In genomic region chr15:93519836-93520826, GRCm38 (mm10) we compare ENCODE assay signal across 8 mouse cellular contexts.
DNase-seq lines count a peak whose midpoint lies in the region; ATAC-seq and TF ChIP-seq lines count a peak whose summit lies in the region.

No protein-coding gene starts in this region.

- H3K4me3 ChIP-seq in layer of hippocampus, adult 2 months, result peak overlapping the region; percentile 62
- peak overlapping the region; percentile 75 for H3K4me3 ChIP-seq in forebrain, embryonic 16.5 days (replicated peaks; ENCODE audit: low read length)
- H3K4me3 ChIP-seq in kidney, embryonic 16.5 days (ENCODE audit: low read length), result peak overlapping the region; percentile 82
- H3K4me3 ChIP-seq in midbrain, embryonic 13.5 days (replicated peaks), result peak overlapping the region; percentile 74

- no peak overlapping the region; the same call in 1 of the 2 replicates for H3K9ac ChIP-seq in forebrain, embryonic 16.5 days (replicated peaks; ENCODE audit: low read depth, low read length)
- peak overlapping the region; percentile 86 for H3K9ac ChIP-seq in kidney, embryonic 16.5 days (replicated peaks; ENCODE audit: low read length)
- H3K9ac ChIP-seq in midbrain, embryonic 13.5 days (replicated peaks), result peak overlapping the region; percentile 74; the same call in 1 of the 2 replicates

- no peak for TF ChIP-seq CTCF in layer of hippocampus, adult 2 months (conservative IDR thresholded peaks at IDR 0.05)

- no peaks in the 10 kb centered on the region; the same call in none of the 2 replicates for H3K27me3 ChIP-seq in forebrain, embryonic 16.5 days (replicated peaks; ENCODE audit: control insufficient read depth, insufficient read depth, low read length)
- H3K27me3 ChIP-seq in kidney, embryonic 16.5 days (ENCODE audit: insufficient read depth, low read length), result peaks cover 4% of the 10 kb centered on the region; the same call in 1 of the 2 replicates
- peaks cover 65% of the 10 kb centered on the region for H3K27me3 ChIP-seq in midbrain, embryonic 13.5 days

- H3K4me2 ChIP-seq in forebrain, embryonic 16.5 days (ENCODE audit: low read length), result peak overlapping the region; percentile 97
- H3K4me2 ChIP-seq in kidney, embryonic 16.5 days (replicated peaks; ENCODE audit: low read depth, low read length), result peak overlapping the region; percentile 90
- peak overlapping the region; percentile 97 for H3K4me2 ChIP-seq in midbrain, embryonic 13.5 days (replicated peaks)

- H3K27ac ChIP-seq in layer of hippocampus, adult 2 months, result peak overlapping the region; percentile 91
- no peak overlapping the region for H3K27ac ChIP-seq in forebrain, embryonic 16.5 days (ENCODE audit: low read length)
- peak overlapping the region; percentile 89 for H3K27ac ChIP-seq in kidney, embryonic 16.5 days (ENCODE audit: low read length)
- peak overlapping the region; percentile 40; the same call in 1 of the 2 replicates for H3K27ac ChIP-seq in midbrain, embryonic 13.5 days

- peak; percentile 19; the same call in 1 of the 2 replicates for ATAC-seq in forebrain, embryonic 16.5 days
- no peak for ATAC-seq in kidney, embryonic 16.5 days (ENCODE audit: low FRiP score, low TSS enrichment)
- no peak for ATAC-seq in midbrain, embryonic 13.5 days

- WGBS in forebrain, embryonic 16.5 days, result 11% methylated on average over 17 of the region's 17 CpGs
- 14% methylated on average over 17 of the region's 17 CpGs for WGBS in kidney, embryonic 16.5 days
- 7% methylated on average over 17 of the region's 17 CpGs for WGBS in midbrain, embryonic 13.5 days

- no peak for DNase-seq in layer of hippocampus, adult 2 months (ENCODE audit: low spot score in 2 of 2)
- no peak for DNase-seq in layer of hippocampus, adult 11-12 months (ENCODE audit: low spot score)
- no peak for DNase-seq in gastrocnemius, adult 18-20 months (ENCODE audit: low spot score)
- DNase-seq in cerebellum, adult 11-12 months, result no peak
- no peak for DNase-seq in cerebellum, adult 8-10 months

- no peaks in the 10 kb centered on the region for H3K9me3 ChIP-seq in forebrain, embryonic 16.5 days (ENCODE audit: control insufficient read depth, low read length)
- H3K9me3 ChIP-seq in kidney, embryonic 16.5 days (ENCODE audit: low read length), result no peaks in the 10 kb centered on the region
- no peaks in the 10 kb centered on the region for H3K9me3 ChIP-seq in midbrain, embryonic 13.5 days

- peaks cover 19% of the 10 kb centered on the region for H3K4me1 ChIP-seq in forebrain, embryonic 16.5 days (replicated peaks; ENCODE audit: control insufficient read depth, insufficient read depth, low read length)
- peaks cover 34% of the 10 kb centered on the region for H3K4me1 ChIP-seq in kidney, embryonic 16.5 days (ENCODE audit: insufficient read depth, low read length)
- peaks cover 24% of the 10 kb centered on the region for H3K4me1 ChIP-seq in midbrain, embryonic 13.5 days (replicated peaks)

- no peaks in the 10 kb centered on the region for H3K36me3 ChIP-seq in forebrain, embryonic 16.5 days (ENCODE audit: control insufficient read depth, insufficient read depth)
- no peaks in the 10 kb centered on the region for H3K36me3 ChIP-seq in kidney, embryonic 16.5 days (ENCODE audit: insufficient read depth, low read length)
- no peaks in the 10 kb centered on the region for H3K36me3 ChIP-seq in midbrain, embryonic 13.5 days
